Mouse (Mus musculus) bone marrow macrophage, adult 2 months (primary cell): Measurements from ENCODE around the gene Bahcc1.

ENCODE experiments used
- CTCF ChIP-seq: IDR thresholded peaks from 2 replicates; pipeline ENCODE4 v1.5.1; 2012; ENCODE audit warnings: low read depth, mild to moderate bottlenecking, low read length, moderate library complexity
- POLR2A ChIP-seq: IDR thresholded peaks from 2 replicates; pipeline ENCODE4 v1.6.1; 2012; ENCODE audit warnings: mild to moderate bottlenecking, low read depth, low read length, borderline replicate concordance

DNA sequence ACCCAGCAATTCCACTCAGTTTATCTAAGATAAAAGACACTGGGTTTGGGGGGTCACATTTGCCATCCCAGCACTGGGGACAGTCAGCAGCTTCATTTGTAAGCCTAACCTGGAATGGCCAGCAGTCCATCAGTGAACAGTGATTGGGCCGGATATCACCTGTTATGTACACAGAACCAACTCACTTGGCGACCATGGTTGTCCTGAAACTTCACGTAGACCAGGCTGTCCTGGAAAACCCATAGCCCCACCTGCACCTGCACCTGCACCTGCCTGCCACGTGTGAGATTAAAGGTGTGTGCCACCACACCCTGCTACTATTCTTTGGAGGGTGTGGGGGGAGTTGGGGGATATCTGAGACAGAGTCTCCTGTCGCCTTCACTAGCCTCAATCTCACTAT is 86.6 kb downstream of the Bahcc1 start:
- TF ChIP-seq CTCF, result no peak
- no peak for TF ChIP-seq POLR2A
